Mouse (Mus musculus) midbrain, embryonic 11.5 days (tissue): ENCODE results near the gene Strip1. TPM values are rescaled to one million over a fixed set of nuclear protein-coding genes. Genes with fewer than 3 reads are reported as not detected.

Source experiments
- ATAC-seq: fragments of 200-750 bp; cut with Nextera tagmentation; 2 replicates; pipeline ENCODE4 v1.8.0; 2017; ENCODE audit warnings: moderate TSS enrichment, moderate library complexity; ENCODE audit not compliant: low FRiP score
- DNase-seq: peaks from one replicate; pipeline ENCODE4 v3.0.0; 2015; ENCODE audit warnings: low spot score; ENCODE audit errors: missing footprints
- H3K27ac ChIP-seq: fragments of 300-500 bp; sonication (generic); 2 replicates; pipeline ENCODE4 v1.5.1; 2014; ENCODE audit warnings: low read depth, low read length
- H3K27me3 ChIP-seq: fragments of 300-500 bp; sonication (generic); 2 replicates; pipeline ENCODE4 v1.6.1; 2014; ENCODE audit warnings: mild to moderate bottlenecking, low read length, moderate library complexity, mixed read lengths; ENCODE audit not compliant: control insufficient read depth, insufficient read depth
- H3K36me3 ChIP-seq: fragments of 300-500 bp; sonication (generic); 2 replicates; pipeline ENCODE4 v1.6.1; 2014; ENCODE audit warnings: mild to moderate bottlenecking, low read length, moderate library complexity, mixed read lengths; ENCODE audit not compliant: control insufficient read depth, insufficient read depth
- H3K4me1 ChIP-seq: fragments of 300-500 bp; sonication (generic); 2 replicates; pipeline ENCODE4 v1.6.1; 2014; ENCODE audit warnings: low read length; ENCODE audit not compliant: control insufficient read depth, insufficient read depth
- H3K4me2 ChIP-seq: fragments of 300-500 bp; sonication (generic); 2 replicates; pipeline ENCODE4 v1.6.1; 2014; ENCODE audit warnings: mild to moderate bottlenecking, moderate library complexity
- H3K4me3 ChIP-seq: fragments of 300-500 bp; sonication (generic); 2 replicates; pipeline ENCODE4 v1.5.1; 2014; ENCODE audit warnings: low read depth, low read length
- H3K9ac ChIP-seq: fragments of 300-500 bp; sonication (generic); 2 replicates; pipeline ENCODE4 v1.6.1; 2014; ENCODE audit warnings: low read length
- H3K9me3 ChIP-seq: fragments of 300-500 bp; sonication (generic); 2 replicates; pipeline ENCODE4 v1.6.1; 2016; ENCODE audit warnings: low read length; ENCODE audit not compliant: control insufficient read depth
- WGBS: fragments of 180-500 bp; shearing (Covaris S2); extraction: QIAGEN DNeasy Blood & Tissue Kit; methylation state at CpG from one replicate; pipeline ENCODE4 v1.1.7; 2014; 5-methylcytosine and 5-hydroxymethylcytosine counted together
- polyA plus RNA-seq: library from polyadenylated mRNA; unstranded; fragments of >200 nt; fragmentation: Nextera tagmentation; extraction: Ambion mirVana; gene quantifications from 2 replicates; pipeline ENCODE4 v1.2.1, GENCODE M21; 2014

Strip1 gene
- polyA plus RNA-seq, 1 experiment from 2014 or later, result 87.6 TPM

GRCm38 (mm10) chr3:107605304-107605703 lies 26.2 kb downstream of the Strip1 start:
- WGBS, result 7% methylated on average over 4 of the region's 4 CpGs
- Histone ChIP-seq H3K4me3 (no peak overlapping the region), H3K4me2 (no peak overlapping the region), H3K9ac (no peak overlapping the region), H3K36me3 (no peaks in the 10 kb centered on the region), H3K27me3 (no peaks in the 10 kb centered on the region), H3K27ac (no peak overlapping the region), H3K9me3 (no peaks in the 10 kb centered on the region), H3K4me1 (no peaks in the 10 kb centered on the region)
- ATAC-seq, result peak; percentile 76
- peak; percentile 93 for DNase-seq

- Histone ChIP-seq H3K27ac (no peak overlapping the region), H3K36me3 (no peaks in the 10 kb centered on the region), H3K9me3 (no peaks in the 10 kb centered on the region), H3K27me3 (peaks cover 41% of the 10 kb centered on the region), H3K4me2 (no peak overlapping the region), H3K4me1 (peaks cover 6% of the 10 kb centered on the region), H3K4me3 (no peak overlapping the region), H3K9ac (no peak overlapping the region)
- DNase-seq (no peak), ATAC-seq (no peak)
- WGBS, result 35% methylated on average over 6 of the region's 6 CpGs
Observed at GRCm38 (mm10) chr3:107600127-107600526, 31.4 kb downstream of the Strip1 start.

- peak; percentile 94 for DNase-seq
- H3K9me3 ChIP-seq, result no peaks in the 10 kb centered on the region
- ATAC-seq, result 0 out of 2 replicates have a peak, but pooled peaks have one; percentile 33
- H3K27ac ChIP-seq, result no peak overlapping the region
- peaks cover 63% of the 10 kb centered on the region for H3K27me3 ChIP-seq
- H3K9ac ChIP-seq, result no peak overlapping the region
- H3K4me3 ChIP-seq, result no peak overlapping the region
- WGBS, result 4% methylated on average over 22 of the region's 22 CpGs
- no peaks in the 10 kb centered on the region for H3K36me3 ChIP-seq
- H3K4me2 ChIP-seq, result no peak overlapping the region
- peaks cover 10% of the 10 kb centered on the region for H3K4me1 ChIP-seq
Observed at GRCm38 (mm10) chr3:107597586-107598389, 33.7 kb downstream of the Strip1 start.

- Histone ChIP-seq H3K36me3 (no peaks in the 10 kb centered on the region), H3K4me1 (peaks cover 10% of the 10 kb centered on the region), H3K4me2 (no peak overlapping the region), H3K4me3 (no peak overlapping the region), H3K27me3 (peaks cover 68% of the 10 kb centered on the region), H3K27ac (no peak overlapping the region), H3K9me3 (no peaks in the 10 kb centered on the region), H3K9ac (no peak overlapping the region)
- WGBS, result 2% methylated on average over 19 of the region's 24 CpGs
- ATAC-seq (no peak), DNase-seq (peak; percentile 91)
Observed at GRCm38 (mm10) chr3:107597134-107597533, 34.4 kb downstream of the Strip1 start.

- WGBS, result under 1% methylated on average over 26 of the region's 26 CpGs
- Histone ChIP-seq H3K9ac (no peak overlapping the region), H3K4me3 (peak overlapping the region; percentile 41; the same call in 1 of the 2 replicates), H3K4me1 (peaks cover 10% of the 10 kb centered on the region), H3K27ac (no peak overlapping the region), H3K9me3 (no peaks in the 10 kb centered on the region), H3K27me3 (peaks cover 68% of the 10 kb centered on the region), H3K4me2 (peak overlapping the region; percentile 15), H3K36me3 (no peaks in the 10 kb centered on the region)
- ATAC-seq (peak; percentile 47), DNase-seq (peak; percentile 98)
Observed at GRCm38 (mm10) chr3:107596559-107596958, 34.9 kb downstream of the Strip1 start.

- Histone ChIP-seq H3K4me1 (peaks cover 10% of the 10 kb centered on the region), H3K9me3 (no peaks in the 10 kb centered on the region), H3K36me3 (no peaks in the 10 kb centered on the region), H3K27ac (no peak overlapping the region), H3K4me3 (peak overlapping the region; percentile 41), H3K27me3 (peaks cover 68% of the 10 kb centered on the region), H3K4me2 (peak overlapping the region; percentile 64), H3K9ac (no peak overlapping the region)
- under 1% methylated on average over 34 of the region's 34 CpGs for WGBS
- peak; percentile 97 for DNase-seq
- peak; percentile 26 for ATAC-seq
Observed at GRCm38 (mm10) chr3:107595938-107596461, 35.5 kb downstream of the Strip1 start.

GRCm38 (mm10) chr3:107595264-107595937 lies 36.1 kb downstream of the Strip1 start:
- ATAC-seq (peak; percentile 46), DNase-seq (peak; percentile 96)
- Histone ChIP-seq H3K27me3 (peaks cover 68% of the 10 kb centered on the region), H3K36me3 (no peaks in the 10 kb centered on the region), H3K9me3 (no peaks in the 10 kb centered on the region), H3K4me3 (peak overlapping the region; percentile 41), H3K9ac (peak overlapping the region; percentile 46), H3K27ac (no peak overlapping the region), H3K4me1 (peaks cover 10% of the 10 kb centered on the region), H3K4me2 (peak overlapping the region; percentile 64)
- WGBS, result under 1% methylated on average over 50 of the region's 50 CpGs

GRCm38 (mm10) chr3:107594662-107595263 lies 36.7 kb downstream of the Strip1 start, which contains the start of gene Alx3:
Gene Alx3, plus strand, starts transcription at chr3:107595031.
- 1% methylated on average over 44 of the region's 46 CpGs for WGBS
- peak; percentile 31; the same call in 1 of the 2 replicates for ATAC-seq

More at GRCm38 (mm10) chr3:107594662-107595263, 36.7 kb downstream of the Strip1 start, which contains the start of gene Alx3:
- no peak for DNase-seq
- no peaks in the 10 kb centered on the region for H3K36me3 ChIP-seq
- peaks cover 10% of the 10 kb centered on the region for H3K4me1 ChIP-seq
- H3K4me2 ChIP-seq, result peak within 1 kb of the TSS; percentile 64
- H3K27ac ChIP-seq, result no peak within 1 kb of the TSS
- H3K4me3 ChIP-seq, result peak within 1 kb of the TSS; percentile 41
- H3K9me3 ChIP-seq, result no peaks in the 10 kb centered on the region
- peak within 1 kb of the TSS; percentile 46 for H3K9ac ChIP-seq
- H3K27me3 ChIP-seq, result peaks cover 66% of the 10 kb centered on the region
